Mouse (Mus musculus) cerebellum, adult 2 months (tissue): ENCODE data around the gene Tmem179.

Experiments used
- CTCF ChIP-seq: fragments of 200-500 bp; IDR thresholded peaks from 2 replicates; pipeline ENCODE4 v1.5.1; 2011; ENCODE audit warnings: low read depth, mild to moderate bottlenecking, control low read depth, low read length, moderate library complexity, borderline replicate concordance; ENCODE audit not compliant: insufficient read depth
- POLR2A ChIP-seq: fragments of 200-500 bp; IDR thresholded peaks from 2 replicates; pipeline ENCODE4 v1.6.1; 2011; ENCODE audit warnings: low read length, control low read depth, borderline replicate concordance; ENCODE audit not compliant: insufficient read depth

DNA sequence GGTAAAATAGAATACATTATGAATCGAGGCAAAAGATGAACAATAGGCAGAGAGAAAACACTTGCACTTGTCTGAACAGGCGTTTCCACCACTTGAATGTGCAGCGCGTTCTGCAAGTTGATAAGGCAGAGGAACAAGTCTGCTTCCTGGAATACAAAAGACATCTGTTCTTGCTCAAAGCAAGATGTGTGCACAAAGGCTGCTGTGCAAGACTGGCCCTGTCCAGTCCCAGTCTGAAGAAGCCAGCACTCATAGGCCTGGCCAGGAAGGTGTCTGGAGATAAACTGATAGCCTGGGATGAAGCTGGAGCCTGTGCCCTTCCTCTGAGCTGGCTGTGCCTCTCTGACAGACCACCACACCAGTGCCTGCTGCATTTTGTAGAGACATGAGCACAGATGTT lies 1.6 kb upstream of the Tmem179 start:
- no peak for TF ChIP-seq CTCF
- no peak for TF ChIP-seq POLR2A
